Mouse (Mus musculus): ENCODE measurements around the gene Slc24a2. TPM values are rescaled to one million over a fixed set of nuclear protein-coding genes. Genes with fewer than 3 reads are reported as not detected.

Gene Slc24a2
- polyA plus RNA-seq, 2 experiments, result 0.62 to 1.3 TPM

DNA sequence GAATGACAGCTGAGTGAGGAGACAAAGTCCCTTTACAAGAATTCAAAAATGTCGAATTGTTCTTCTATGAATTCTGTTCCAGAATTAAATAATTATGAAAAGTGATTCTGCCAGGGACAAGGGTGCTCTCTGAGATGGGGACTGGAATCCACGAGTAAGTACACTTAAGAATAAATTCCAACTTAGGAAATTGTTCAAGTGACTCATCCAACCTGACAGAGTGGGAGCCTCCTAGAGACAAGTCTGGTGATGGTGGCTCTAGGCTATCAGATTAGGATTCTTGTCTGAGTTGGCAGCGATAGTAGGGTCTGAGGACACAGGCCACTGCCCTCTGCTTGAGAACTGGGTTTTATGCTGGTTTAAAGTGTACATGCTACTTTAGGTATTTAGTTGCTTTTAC is 181.2 kb downstream of the Slc24a2 start:
- H3K4me3 ChIP-seq (replicated peaks; ENCODE audit: low read length), result no peak overlapping the region
- ATAC-seq (ENCODE audit: low FRiP score, low read depth) (no peak), DNase-seq (ENCODE audit: low spot score) (no peak)
- no peak for TF ChIP-seq POLR2A (IDR thresholded peaks at IDR 0.05; ENCODE audit: borderline replicate concordance, extremely low read depth, insufficient read depth, insufficient read length)
- no peak overlapping the region for H3K4me2 ChIP-seq (replicated peaks; ENCODE audit: low read depth, low read length, severe bottlenecking)
- H3K4me1 ChIP-seq (ENCODE audit: control insufficient read depth, insufficient read depth, low read length), result no peaks in the 10 kb centered on the region
- H3K27ac ChIP-seq (replicated peaks; ENCODE audit: low read depth, low read length), result no peak overlapping the region
- H3K27me3 ChIP-seq (ENCODE audit: control insufficient read depth, insufficient read depth, low read length), result no peaks in the 10 kb centered on the region
- 74% methylated on average over 3 of the region's 3 CpGs for WGBS
- no peaks in the 10 kb centered on the region for H3K9me3 ChIP-seq (ENCODE audit: control insufficient read depth, low read length)
- H3K9ac ChIP-seq (ENCODE audit: low read depth, low read length, severe bottlenecking), result no peak overlapping the region
- H3K36me3 ChIP-seq (ENCODE audit: control insufficient read depth, insufficient read depth, low read length), result no peaks in the 10 kb centered on the region

DNA sequence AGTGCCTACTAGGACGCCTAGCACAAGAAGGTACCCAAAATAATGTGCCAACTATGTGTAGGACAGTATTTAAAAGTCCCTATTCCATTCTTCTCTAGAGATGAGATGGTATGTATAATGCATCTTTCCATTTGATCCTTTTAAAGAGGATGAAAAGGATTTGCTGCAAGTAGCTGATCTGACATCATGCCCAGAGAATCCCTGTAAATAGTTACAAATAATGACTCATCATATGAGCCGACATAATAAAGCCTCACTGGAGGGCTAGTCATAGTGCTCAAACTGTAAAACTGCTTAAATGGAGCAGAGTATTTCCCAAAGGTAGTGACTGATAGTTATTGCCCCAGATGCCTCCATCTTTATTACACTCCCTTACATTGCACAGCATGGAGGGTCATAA is 183.1 kb downstream of the Slc24a2 start:
- DNase-seq (ENCODE audit: low spot score) (no peak), ATAC-seq (ENCODE audit: low FRiP score, low read depth) (no peak)
- Histone ChIP-seq H3K4me1 (ENCODE audit: control insufficient read depth, insufficient read depth, low read length) (no peaks in the 10 kb centered on the region), H3K9me3 (ENCODE audit: control insufficient read depth, low read length) (no peaks in the 10 kb centered on the region), H3K27me3 (ENCODE audit: control insufficient read depth, insufficient read depth, low read length) (no peaks in the 10 kb centered on the region), H3K4me2 (replicated peaks; ENCODE audit: low read depth, low read length, severe bottlenecking) (no peak overlapping the region), H3K27ac (replicated peaks; ENCODE audit: low read depth, low read length) (no peak overlapping the region), H3K36me3 (ENCODE audit: control insufficient read depth, insufficient read depth, low read length) (no peaks in the 10 kb centered on the region), H3K9ac (ENCODE audit: low read depth, low read length, severe bottlenecking) (no peak overlapping the region), H3K4me3 (replicated peaks; ENCODE audit: low read length) (no peak overlapping the region)
- TF ChIP-seq POLR2A (IDR thresholded peaks at IDR 0.05; ENCODE audit: borderline replicate concordance, extremely low read depth, insufficient read depth, insufficient read length), result no peak
- WGBS, result 74% methylated on average over 2 of the region's 2 CpGs

DNA sequence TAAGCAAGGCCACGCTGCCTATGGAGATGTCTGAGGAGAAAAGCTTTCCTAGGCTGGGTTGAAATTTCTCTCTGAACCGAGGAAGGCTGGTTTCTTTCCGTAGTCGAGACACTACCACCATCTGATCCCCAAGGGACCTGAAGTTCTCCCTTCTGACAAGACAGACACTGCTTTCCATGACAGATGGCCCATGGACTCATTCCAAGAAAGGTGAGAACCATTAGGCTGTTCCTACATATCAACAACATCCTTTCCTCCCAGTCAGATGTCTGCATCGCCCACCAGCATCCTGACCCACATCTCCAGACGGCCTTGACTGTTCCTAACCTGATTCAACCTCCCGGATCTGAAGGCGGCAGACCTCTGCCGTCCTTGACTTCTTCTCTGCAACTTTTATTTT is 187.0 kb downstream of the Slc24a2 start:
- H3K27ac ChIP-seq (replicated peaks; ENCODE audit: low read depth, low read length), result no peak overlapping the region
- H3K27me3 ChIP-seq (ENCODE audit: control insufficient read depth, insufficient read depth, low read length), result no peaks in the 10 kb centered on the region
- no peak overlapping the region for H3K9ac ChIP-seq (ENCODE audit: low read depth, low read length, severe bottlenecking)
- no peak for DNase-seq (ENCODE audit: low spot score)
- no peak for ATAC-seq (ENCODE audit: low FRiP score, low read depth)
- H3K4me1 ChIP-seq (ENCODE audit: control insufficient read depth, insufficient read depth, low read length), result no peaks in the 10 kb centered on the region
- no peak overlapping the region for H3K4me2 ChIP-seq (replicated peaks; ENCODE audit: low read depth, low read length, severe bottlenecking)
- no peak for TF ChIP-seq POLR2A (IDR thresholded peaks at IDR 0.05; ENCODE audit: borderline replicate concordance, extremely low read depth, insufficient read depth, insufficient read length)
- H3K4me3 ChIP-seq (replicated peaks; ENCODE audit: low read length), result no peak overlapping the region
- no peaks in the 10 kb centered on the region for H3K9me3 ChIP-seq (ENCODE audit: control insufficient read depth, low read length)
- no peaks in the 10 kb centered on the region for H3K36me3 ChIP-seq (ENCODE audit: control insufficient read depth, insufficient read depth, low read length)
- WGBS, result 85% methylated on average over 9 of the region's 9 CpGs

DNA sequence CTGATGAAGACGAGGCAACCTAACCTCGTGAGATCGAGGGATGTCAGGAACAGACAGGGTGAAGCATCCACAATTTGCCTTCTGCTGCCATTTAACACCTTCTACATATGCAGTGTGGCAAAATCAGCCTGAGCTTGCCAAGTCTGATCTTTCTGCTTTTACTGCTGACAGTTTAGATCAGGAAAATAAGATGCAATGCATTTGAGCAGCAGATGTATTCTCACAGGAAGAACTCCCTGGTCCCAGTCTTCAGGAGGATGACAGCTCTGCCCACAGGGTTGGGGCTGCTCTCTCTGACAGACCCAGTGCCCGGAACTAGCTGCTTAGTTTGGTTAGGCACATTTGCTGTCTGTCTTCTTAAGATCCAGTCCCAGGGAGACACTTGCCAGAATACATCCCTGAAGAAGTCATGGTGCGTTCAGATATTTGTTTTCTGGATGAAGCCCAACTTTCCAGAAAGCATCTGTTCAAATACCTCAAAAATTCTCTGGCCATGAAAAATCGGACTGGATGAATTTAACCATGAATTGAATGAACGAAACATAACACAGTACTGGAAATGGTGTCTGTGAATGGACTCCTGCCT is 188.8 kb downstream of the Slc24a2 start:
- ATAC-seq (ENCODE audit: low FRiP score, low read depth) (peak; percentile 50; the same call in 1 of the 2 replicates), DNase-seq (ENCODE audit: low spot score) (peak; percentile 55)
- Histone ChIP-seq H3K27me3 (ENCODE audit: control insufficient read depth, insufficient read depth, low read length) (no peaks in the 10 kb centered on the region), H3K36me3 (ENCODE audit: control insufficient read depth, insufficient read depth, low read length) (no peaks in the 10 kb centered on the region), H3K9ac (ENCODE audit: low read depth, low read length, severe bottlenecking) (no peak overlapping the region), H3K4me1 (ENCODE audit: control insufficient read depth, insufficient read depth, low read length) (no peaks in the 10 kb centered on the region), H3K4me3 (replicated peaks; ENCODE audit: low read length) (no peak overlapping the region), H3K4me2 (replicated peaks; ENCODE audit: low read depth, low read length, severe bottlenecking) (no peak overlapping the region), H3K27ac (replicated peaks; ENCODE audit: low read depth, low read length) (no peak overlapping the region), H3K9me3 (ENCODE audit: control insufficient read depth, low read length) (no peaks in the 10 kb centered on the region)
- 66% methylated on average over 7 of the region's 7 CpGs for WGBS
- TF ChIP-seq POLR2A (IDR thresholded peaks at IDR 0.05; ENCODE audit: borderline replicate concordance, extremely low read depth, insufficient read depth, insufficient read length), result no peak

DNA sequence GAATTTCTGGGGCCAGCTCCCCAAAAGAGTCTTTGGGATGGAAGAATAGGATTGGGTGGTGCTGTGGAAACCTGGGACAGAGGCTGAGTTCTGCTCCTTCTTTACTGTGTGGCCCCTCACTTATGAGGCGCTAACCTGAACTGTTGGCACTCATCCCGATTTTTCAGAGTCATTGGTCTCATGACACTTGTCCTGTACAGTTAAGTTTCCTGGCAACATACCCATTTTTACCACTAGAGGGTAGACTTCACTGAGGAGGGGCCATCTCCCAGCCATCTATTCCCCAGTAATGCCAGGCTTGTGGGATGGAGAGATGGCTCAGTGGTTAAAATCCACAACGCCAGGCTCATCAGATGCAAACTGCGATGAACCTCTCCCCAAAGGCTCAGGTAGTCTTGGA is 192.7 kb downstream of the Slc24a2 start:
- DNase-seq (ENCODE audit: low spot score), result peak; percentile 41
- no peak overlapping the region for H3K4me2 ChIP-seq (replicated peaks; ENCODE audit: low read depth, low read length, severe bottlenecking)
- H3K27ac ChIP-seq (replicated peaks; ENCODE audit: low read depth, low read length), result no peak overlapping the region
- H3K36me3 ChIP-seq (ENCODE audit: control insufficient read depth, insufficient read depth, low read length), result no peaks in the 10 kb centered on the region
- no peak for TF ChIP-seq POLR2A (IDR thresholded peaks at IDR 0.05; ENCODE audit: borderline replicate concordance, extremely low read depth, insufficient read depth, insufficient read length)
- no peak overlapping the region for H3K4me3 ChIP-seq (replicated peaks; ENCODE audit: low read length)
- H3K27me3 ChIP-seq (ENCODE audit: control insufficient read depth, insufficient read depth, low read length), result no peaks in the 10 kb centered on the region
- no peak overlapping the region for H3K9ac ChIP-seq (ENCODE audit: low read depth, low read length, severe bottlenecking)
- WGBS, result 66% methylated on average over 4 of the region's 4 CpGs
- H3K9me3 ChIP-seq (ENCODE audit: control insufficient read depth, low read length), result no peaks in the 10 kb centered on the region
- no peaks in the 10 kb centered on the region for H3K4me1 ChIP-seq (ENCODE audit: control insufficient read depth, insufficient read depth, low read length)
- ATAC-seq (ENCODE audit: low FRiP score, low read depth), result no peak

DNA sequence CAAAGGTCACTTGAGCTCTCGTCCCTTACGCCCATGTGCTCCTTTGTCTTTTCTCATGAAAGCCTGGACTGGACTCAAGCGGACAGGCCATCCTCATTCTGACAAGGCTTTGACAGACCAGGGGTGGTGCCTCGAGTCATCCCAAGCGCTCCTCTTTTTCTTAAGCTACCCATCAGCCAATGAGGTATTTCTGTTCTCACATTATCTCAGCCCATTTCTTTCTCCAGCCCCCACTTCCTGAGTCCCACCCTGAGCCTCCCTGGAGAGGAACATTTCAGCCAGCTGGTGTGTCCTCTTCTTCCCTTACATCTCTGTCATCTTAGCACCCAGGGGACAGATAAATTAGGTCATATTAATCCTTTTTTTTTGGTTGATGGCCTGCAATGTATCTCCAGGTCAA is 193.8 kb downstream of the Slc24a2 start:
- ATAC-seq (ENCODE audit: low FRiP score, low read depth) (no peak), DNase-seq (ENCODE audit: low spot score) (no peak)
- WGBS, result 71% methylated on average over 5 of the region's 5 CpGs

More for the DNA sequence above, 193.8 kb downstream of the Slc24a2 start:
- TF ChIP-seq POLR2A (IDR thresholded peaks at IDR 0.05; ENCODE audit: borderline replicate concordance, extremely low read depth, insufficient read depth, insufficient read length), result no peak
- Histone ChIP-seq H3K27ac (replicated peaks; ENCODE audit: low read depth, low read length) (no peak overlapping the region), H3K4me2 (replicated peaks; ENCODE audit: low read depth, low read length, severe bottlenecking) (no peak overlapping the region), H3K4me3 (replicated peaks; ENCODE audit: low read length) (no peak overlapping the region), H3K9me3 (ENCODE audit: control insufficient read depth, low read length) (no peaks in the 10 kb centered on the region), H3K27me3 (ENCODE audit: control insufficient read depth, insufficient read depth, low read length) (no peaks in the 10 kb centered on the region), H3K4me1 (ENCODE audit: control insufficient read depth, insufficient read depth, low read length) (no peaks in the 10 kb centered on the region), H3K36me3 (ENCODE audit: control insufficient read depth, insufficient read depth, low read length) (no peaks in the 10 kb centered on the region), H3K9ac (ENCODE audit: low read depth, low read length, severe bottlenecking) (no peak overlapping the region)

Measured in limb, embryonic 14.5 days (tissue).